Comparison of ENCODE assay signal across 8 mouse cellular contexts in the genomic region with DNA sequence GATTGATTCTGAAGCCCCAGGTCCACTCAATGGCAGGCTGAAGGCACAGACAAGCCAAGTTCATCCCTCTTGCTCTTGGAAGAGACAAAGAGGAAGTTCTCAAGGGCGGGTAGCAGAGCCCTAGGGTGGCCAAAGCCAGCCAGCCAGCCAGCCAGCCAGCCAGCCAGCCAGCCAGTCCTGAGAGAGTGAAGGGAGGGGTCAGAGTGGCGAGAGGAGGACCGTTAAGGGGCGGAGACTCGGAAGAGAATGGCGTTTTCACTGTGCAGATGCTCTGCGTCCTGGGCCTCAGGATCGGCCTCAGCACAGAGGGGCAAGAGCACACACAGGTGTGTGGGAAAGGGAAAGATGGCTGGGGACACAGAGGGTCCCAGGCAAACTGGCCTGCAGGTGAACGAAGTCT. TPM values are rescaled to one million over a fixed set of nuclear protein-coding genes. Genes with fewer than 3 reads are reported as not detected.
DNase-seq lines count a peak whose midpoint lies in the region; ATAC-seq and TF ChIP-seq lines count a peak whose summit lies in the region.

No protein-coding gene starts in this region.

- H3K9ac ChIP-seq in embryonic facial prominence, embryonic 12.5 days: peak overlapping the region; percentile 94
- peak overlapping the region; percentile 96 for H3K9ac ChIP-seq in heart, embryonic 13.5 days
- peak overlapping the region; percentile 36; the same call in 1 of the 2 replicates for H3K9ac ChIP-seq in kidney, embryonic 16.5 days (replicated peaks; ENCODE audit: low read length)

- ATAC-seq in Patski: peak; percentile 33
- no peak; the same call in 1 of the 2 replicates for ATAC-seq in embryonic facial prominence, embryonic 12.5 days (ENCODE audit: insufficient number of reproducible peaks, insufficient read depth, low FRiP score, low TSS enrichment)
- no peak for ATAC-seq in heart, embryonic 13.5 days (ENCODE audit: extremely low read depth, insufficient number of reproducible peaks, low FRiP score, low TSS enrichment)
- ATAC-seq in kidney, embryonic 16.5 days (ENCODE audit: low FRiP score, low TSS enrichment): no peak

- peak overlapping the region; percentile 82 for H3K4me3 ChIP-seq in embryonic facial prominence, embryonic 12.5 days
- peak overlapping the region; percentile 70 for H3K4me3 ChIP-seq in heart, embryonic 13.5 days
- H3K4me3 ChIP-seq in kidney, embryonic 16.5 days (ENCODE audit: low read length): peak overlapping the region; percentile 88

- peak overlapping the region; percentile 81 for H3K4me2 ChIP-seq in embryonic facial prominence, embryonic 12.5 days (replicated peaks)
- H3K4me2 ChIP-seq in heart, embryonic 13.5 days: peak overlapping the region; percentile 83
- H3K4me2 ChIP-seq in kidney, embryonic 16.5 days (replicated peaks; ENCODE audit: low read depth, low read length): peak overlapping the region; percentile 69

- in situ Hi-C loops in Patski (cut with MboI; ENCODE audit: low pct_unique_long_range_greater_than_20kb): no loop called here

- H3K36me3 ChIP-seq in embryonic facial prominence, embryonic 12.5 days: peaks cover 19% of the 10 kb centered on the region
- H3K36me3 ChIP-seq in heart, embryonic 13.5 days: peaks cover 14% of the 10 kb centered on the region
- peaks cover 6% of the 10 kb centered on the region for H3K36me3 ChIP-seq in kidney, embryonic 16.5 days (ENCODE audit: insufficient read depth, low read length)

- DNase-seq in B cell, adult 2 months: peak; percentile 72 to 76
- DNase-seq in Patski (ENCODE audit: low read depth, low spot score): no peak
- peak; percentile 78 for DNase-seq in lung, postnatal 25 days (ENCODE audit: low spot score)
- DNase-seq in retina, embryonic 14.5 days (ENCODE audit: low spot score): peak; percentile 79
- DNase-seq in right cerebral cortex, postnatal 14 days: no peak

- POLR2A ChIA-PET in Patski (lab: Charles Lee): no interaction called here

- H3K4me1 ChIP-seq in embryonic facial prominence, embryonic 12.5 days: peaks cover 32% of the 10 kb centered on the region
- peaks cover 56% of the 10 kb centered on the region for H3K4me1 ChIP-seq in heart, embryonic 13.5 days
- peaks cover 53% of the 10 kb centered on the region for H3K4me1 ChIP-seq in kidney, embryonic 16.5 days (ENCODE audit: insufficient read depth, low read length)

- no peaks in the 10 kb centered on the region for H3K9me3 ChIP-seq in embryonic facial prominence, embryonic 12.5 days
- H3K9me3 ChIP-seq in heart, embryonic 13.5 days: no peaks in the 10 kb centered on the region
- no peaks in the 10 kb centered on the region for H3K9me3 ChIP-seq in kidney, embryonic 16.5 days (ENCODE audit: low read length)

- CTCF ChIA-PET in Patski (lab: Charles Lee): interaction anchor here (1.0 kb wide), 1 partner anchor 9 kb away, joined by 6 read pairs; no protein-coding TSS in a partner anchor

- H3K27ac ChIP-seq in embryonic facial prominence, embryonic 12.5 days: peak overlapping the region; percentile 95
- H3K27ac ChIP-seq in heart, embryonic 13.5 days (replicated peaks): peak overlapping the region; percentile 93
- H3K27ac ChIP-seq in kidney, embryonic 16.5 days (ENCODE audit: low read length): no peak overlapping the region; the same call in 1 of the 2 replicates

- TF ChIP-seq CTCF in Patski (IDR thresholded peaks at IDR 0.05): no peak

- no peaks in the 10 kb centered on the region for H3K27me3 ChIP-seq in Patski
- no peaks in the 10 kb centered on the region for H3K27me3 ChIP-seq in embryonic facial prominence, embryonic 12.5 days
- no peaks in the 10 kb centered on the region for H3K27me3 ChIP-seq in heart, embryonic 13.5 days (replicated peaks)
- H3K27me3 ChIP-seq in kidney, embryonic 16.5 days (ENCODE audit: insufficient read depth, low read length): no peaks in the 10 kb centered on the region

- WGBS in embryonic facial prominence, embryonic 12.5 days: 7% methylated on average over 9 of the region's 9 CpGs
- 5% methylated on average over 9 of the region's 9 CpGs for WGBS in heart, embryonic 13.5 days
- 6% methylated on average over 9 of the region's 9 CpGs for WGBS in kidney, embryonic 16.5 days

RNA-seq across cellular contexts. Expression of a gene that starts 6.9 kb away (rescaled TPM):
- 48.2 TPM for polyA plus RNA-seq in Patski (2021)
- polyA plus RNA-seq in embryonic facial prominence, embryonic 12.5 days (2016; fragmentation: Nextera tagmentation; extraction: Ambion mirVana): 97.4 and 109 TPM in 2 replicates
- 50.3 and 51.8 TPM in 2 replicates for polyA plus RNA-seq in heart, embryonic 13.5 days (2015; fragmentation: Nextera tagmentation; extraction: Ambion mirVana)
- 73.3 and 73.4 TPM in 2 replicates for polyA plus RNA-seq in kidney, embryonic 16.5 days (2015; fragmentation: Nextera tagmentation; extraction: Ambion mirVana)

RNA-seq across cellular contexts. Expression of a gene that starts 22.0 kb away (rescaled TPM):
- 8.5 TPM for polyA plus RNA-seq in Patski (2021)
- 4.5 and 5.1 TPM in 2 replicates for polyA plus RNA-seq in embryonic facial prominence, embryonic 12.5 days (2016; fragmentation: Nextera tagmentation; extraction: Ambion mirVana)
- 2.5 and 3.1 TPM in 2 replicates for polyA plus RNA-seq in heart, embryonic 13.5 days (2015; fragmentation: Nextera tagmentation; extraction: Ambion mirVana)
- 1.4 and 1.8 TPM in 2 replicates for polyA plus RNA-seq in kidney, embryonic 16.5 days (2015; fragmentation: Nextera tagmentation; extraction: Ambion mirVana)

RNA-seq across cellular contexts. Expression of a gene that starts 33.7 kb away (rescaled TPM):
- 0.10 TPM for polyA plus RNA-seq in Patski (2021)
- 3.7 and 4.2 TPM in 2 replicates for polyA plus RNA-seq in embryonic facial prominence, embryonic 12.5 days (2016; fragmentation: Nextera tagmentation; extraction: Ambion mirVana)
- 2.4 and 3.6 TPM in 2 replicates for polyA plus RNA-seq in heart, embryonic 13.5 days (2015; fragmentation: Nextera tagmentation; extraction: Ambion mirVana)
- 72.9 and 77.0 TPM in 2 replicates for polyA plus RNA-seq in kidney, embryonic 16.5 days (2015; fragmentation: Nextera tagmentation; extraction: Ambion mirVana)

Comparison
In these comparisons a context has a peak if more than half of its experiments do, and no peak if none do; other contexts are left out.
1. DNase-seq: peak in B cell, adult 2 months (2 of 2), lung, postnatal 25 days (single experiment) and retina, embryonic 14.5 days (single experiment); none in Patski (single experiment) and right cerebral cortex, postnatal 14 days (single experiment).
2. H3K9ac ChIP-seq: peak in every context shown above with its lines; median percentile 96 in heart, embryonic 13.5 days; 94 in embryonic facial prominence, embryonic 12.5 days; 36 in kidney, embryonic 16.5 days.
3. RNA of a gene that starts 33.7 kb away (polyA plus RNA-seq): 72.9 to 77.0 TPM in kidney, embryonic 16.5 days; 3.7 to 4.2 TPM in embryonic facial prominence, embryonic 12.5 days, 2.4 to 3.6 TPM in heart, embryonic 13.5 days and 0.10 TPM in Patski (single experiment); every median in the first group is over 10 times any median in the second.
4. Peak in every context shown above with its lines, with median percentiles within 50 percentile points of each other: H3K4me2 ChIP-seq and H3K4me3 ChIP-seq.